Mouse (Mus musculus): ENCODE data around the gene Magi1.

- TF ChIP-seq CTCF (IDR thresholded peaks at IDR 0.05; ENCODE audit: borderline replicate concordance, insufficient read depth, low read length) (no peak), POLR2A (IDR thresholded peaks at IDR 0.05; ENCODE audit: low read depth, low read length) (no peak)
Measured at GRCm38 (mm10) chr6:94281606-94282280, 2.0 kb downstream of the Magi1 start.
